19 mouse cellular contexts compared by ENCODE assay signal in the genomic region with DNA sequence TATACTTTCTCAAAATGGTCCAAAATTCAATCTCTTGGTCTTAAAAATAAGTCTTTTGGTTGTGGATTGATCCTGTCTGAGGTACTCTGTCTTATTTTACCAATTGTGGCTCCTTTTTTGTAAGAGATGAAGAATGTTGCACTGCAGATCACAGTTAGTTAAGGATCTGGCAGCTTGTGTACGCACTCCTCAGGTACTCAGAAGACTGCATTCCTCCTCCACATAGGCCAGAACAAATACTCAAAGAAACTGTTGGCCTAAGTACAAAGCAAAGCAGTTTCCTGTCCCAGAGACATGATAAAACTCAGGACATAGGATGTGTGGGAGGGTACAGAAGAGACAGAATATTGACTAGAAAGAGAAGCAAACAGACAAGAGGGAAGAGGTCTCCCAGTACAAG.
"Had no signal": no experiment of that assay in that cellular context is flagged by ENCODE, and none has a peak within 500 bp of the region (broad histone marks: within the 10 kb centered on the region; RNA-seq: fewer than 3 reads in every experiment).

No protein-coding gene starts in this region.

- H3K4me1 ChIP-seq: limb, embryonic 15.5 days; liver, embryonic 12.5 days; lung, embryonic 15.5 days; midbrain, embryonic 10.5 days; midbrain, embryonic 12.5 days; neural tube, embryonic 13.5 days; neural tube, embryonic 15.5 days had no signal

- H3K9ac ChIP-seq: limb, embryonic 15.5 days; liver, embryonic 12.5 days; liver, embryonic 14.5 days; lung, embryonic 15.5 days; midbrain, embryonic 12.5 days; neural tube, embryonic 13.5 days; neural tube, embryonic 15.5 days had no signal

- ATAC-seq: liver, embryonic 12.5 days; midbrain, embryonic 16.5 days had no signal

- H3K9me3 ChIP-seq: limb, embryonic 15.5 days; liver, embryonic 12.5 days; lung, embryonic 15.5 days; midbrain, embryonic 10.5 days; midbrain, embryonic 12.5 days; neural tube, embryonic 13.5 days; neural tube, embryonic 15.5 days had no signal

- DNase-seq: midbrain, embryonic 14.5 days; retina, postnatal 1 day; right cerebral cortex, adult 18-20 months; right cerebral cortex, postnatal 25 days; right cerebral cortex, postnatal 4 days; spleen, adult 18-20 months; thymus, adult 18-20 months; thymus, postnatal 14 days; thymus, postnatal 36 days had no signal

- H3K27ac ChIP-seq: limb, embryonic 15.5 days; liver, embryonic 12.5 days; liver, embryonic 14.5 days; lung, embryonic 15.5 days; midbrain, embryonic 10.5 days; midbrain, embryonic 12.5 days; neural tube, embryonic 13.5 days; neural tube, embryonic 15.5 days had no signal

- H3K4me2 ChIP-seq: limb, embryonic 15.5 days; liver, embryonic 12.5 days; lung, embryonic 15.5 days; midbrain, embryonic 12.5 days; neural tube, embryonic 13.5 days; neural tube, embryonic 15.5 days had no signal

- H3K36me3 ChIP-seq: limb, embryonic 15.5 days; liver, embryonic 12.5 days; lung, embryonic 15.5 days; midbrain, embryonic 10.5 days; midbrain, embryonic 12.5 days; neural tube, embryonic 13.5 days; neural tube, embryonic 15.5 days had no signal

- H3K27me3 ChIP-seq: limb, embryonic 15.5 days; liver, embryonic 12.5 days; lung, embryonic 15.5 days; midbrain, embryonic 12.5 days; neural tube, embryonic 13.5 days; neural tube, embryonic 15.5 days had no signal

- H3K4me3 ChIP-seq: limb, embryonic 15.5 days; liver, embryonic 12.5 days; lung, embryonic 15.5 days; midbrain, embryonic 10.5 days; midbrain, embryonic 12.5 days; myocyte; neural tube, embryonic 13.5 days; neural tube, embryonic 15.5 days had no signal
